Mouse (Mus musculus) erythroblast, embryonic 14.5 days (primary cell): ENCODE results near the gene Ncoa4.

ENCODE experiments used
- GATA1 ChIP-seq: IDR thresholded peaks from 2 replicates; pipeline ENCODE4 v1.6.1; 2012; ENCODE audit warnings: low read length, inconsistent platforms, mixed read lengths
- TAL1 ChIP-seq: IDR thresholded peaks from 3 replicates; pipeline ENCODE4 v1.6.1; 2012; ENCODE audit warnings: low read length, inconsistent platforms, mixed read lengths

GRCm38 (mm10) chr14:32134293-32134692 lies 25.4 kb upstream of the Ncoa4 start:
- no peak for TF ChIP-seq GATA1
- TF ChIP-seq TAL1, result peak; percentile 35; the same call in 2 of the 3 replicates
